10 mouse cellular contexts compared by ENCODE assay signal in the genomic region with DNA sequence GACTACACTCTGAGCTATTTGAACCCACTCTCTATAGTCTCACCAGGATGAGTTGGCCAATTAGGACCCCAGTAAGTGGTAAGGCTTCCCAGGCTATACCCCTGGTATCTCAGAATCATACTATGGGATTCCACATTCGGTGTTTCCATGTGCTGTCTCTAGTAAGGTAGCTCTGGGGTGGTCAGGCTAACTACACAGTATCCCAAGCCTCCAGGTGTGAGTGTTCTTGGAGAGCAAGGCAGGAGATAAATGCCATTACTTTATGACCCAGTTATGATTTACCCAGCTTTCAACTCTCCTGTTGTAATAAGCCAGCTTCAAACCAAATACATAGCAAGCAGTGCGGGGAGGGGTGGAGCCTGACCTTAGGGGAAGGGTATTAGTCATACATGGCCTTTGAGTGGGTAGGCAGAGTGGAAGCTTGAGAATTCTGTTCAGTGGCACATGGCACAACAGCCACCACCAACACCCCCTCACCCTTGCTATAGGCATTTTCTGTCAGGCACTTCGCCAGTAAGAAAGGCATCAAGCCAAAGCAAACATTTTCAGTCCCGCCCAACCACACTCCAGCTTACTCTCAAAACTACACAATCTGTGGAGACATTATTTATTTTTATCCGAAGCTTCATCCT.
DNase-seq lines count a peak whose midpoint lies in the region; ATAC-seq lines count a peak whose summit lies in the region.
"Had no signal": no experiment of that assay in that cellular context is flagged by ENCODE, and none has a peak within 500 bp of the region (broad histone marks: within the 10 kb centered on the region; RNA-seq: fewer than 3 reads in every experiment).

No protein-coding gene starts in this region.

- H3K4me1 ChIP-seq in kidney, embryonic 14.5 days (ENCODE audit: control insufficient read depth, insufficient read depth, low read length) = 0 out of 2 replicates have a peak, but pooled peaks cover 8% of the 10 kb centered on the region
- H3K4me1 ChIP-seq in midbrain, embryonic 14.5 days (ENCODE audit: control insufficient read depth, insufficient read depth, low read length) = no peaks in the 10 kb centered on the region

- no peak overlapping the region for H3K9ac ChIP-seq in kidney, embryonic 14.5 days (ENCODE audit: low read depth, low read length)
- H3K9ac ChIP-seq in midbrain, embryonic 14.5 days (replicated peaks; ENCODE audit: low read length) = no peak overlapping the region

- WGBS in kidney, embryonic 14.5 days = 67% methylated on average over 5 of the region's 5 CpGs
- WGBS in midbrain, embryonic 14.5 days = 80% methylated on average over 5 of the region's 5 CpGs

- H3K27ac ChIP-seq in kidney, embryonic 14.5 days (ENCODE audit: low read depth, low read length) = no peak overlapping the region
- no peak overlapping the region for H3K27ac ChIP-seq in midbrain, embryonic 14.5 days (replicated peaks; ENCODE audit: low read depth, low read length)

- no peak overlapping the region for H3K4me3 ChIP-seq in kidney, embryonic 14.5 days (ENCODE audit: low read length)
- no peak overlapping the region for H3K4me3 ChIP-seq in midbrain, embryonic 14.5 days (replicated peaks; ENCODE audit: low read depth, low read length)
- H3K4me3 ChIP-seq: myocyte had no signal

- no peaks in the 10 kb centered on the region for H3K9me3 ChIP-seq in kidney, embryonic 14.5 days (ENCODE audit: control insufficient read depth, low read length)
- no peaks in the 10 kb centered on the region for H3K9me3 ChIP-seq in midbrain, embryonic 14.5 days (ENCODE audit: control insufficient read depth, low read length)

- peak; percentile 66 for ATAC-seq in kidney, embryonic 14.5 days (ENCODE audit: low FRiP score, low TSS enrichment)
- no peak for ATAC-seq in midbrain, embryonic 14.5 days (ENCODE audit: low FRiP score, low TSS enrichment)
- ATAC-seq: Patski had no signal

- no peak overlapping the region for H3K4me2 ChIP-seq in kidney, embryonic 14.5 days (replicated peaks; ENCODE audit: low read depth, low read length)
- no peak overlapping the region for H3K4me2 ChIP-seq in midbrain, embryonic 14.5 days (ENCODE audit: low read length)

- H3K27me3 ChIP-seq in kidney, embryonic 14.5 days (ENCODE audit: control insufficient read depth, insufficient read depth, low read length) = no peaks in the 10 kb centered on the region
- H3K27me3 ChIP-seq in midbrain, embryonic 14.5 days (ENCODE audit: control insufficient read depth, insufficient read depth, low read length) = no peaks in the 10 kb centered on the region
- H3K27me3 ChIP-seq: Patski had no signal

- no peaks in the 10 kb centered on the region for H3K36me3 ChIP-seq in kidney, embryonic 14.5 days (ENCODE audit: control insufficient read depth, insufficient read depth, low read length)
- no peaks in the 10 kb centered on the region for H3K36me3 ChIP-seq in midbrain, embryonic 14.5 days (ENCODE audit: control insufficient read depth, insufficient read depth, low read length)

- DNase-seq in kidney, adult 18-20 months = no peak
- peak; percentile 68 for DNase-seq in fat pad, adult 2 months (ENCODE audit: extremely low read depth, low read depth, low spot score)
- peak; percentile 11 for DNase-seq in layer of hippocampus, adult 9-11 months
- DNase-seq in right cerebral cortex, postnatal 14 days = peak; percentile 30
- DNase-seq in B cell, adult 2 months = no peak
- no peak for DNase-seq in spleen, postnatal 10 days (ENCODE audit: low spot score in 2 of 2)
- no peak for DNase-seq in midbrain, embryonic 14.5 days

Comparison
In these comparisons a context has a peak if more than half of its experiments do, and no peak if none do; other contexts are left out.
1. DNase-seq: peak in fat pad, adult 2 months (single experiment), layer of hippocampus, adult 9-11 months (single experiment) and right cerebral cortex, postnatal 14 days (single experiment); none in kidney, adult 18-20 months (single experiment), B cell, adult 2 months (0 of 2), spleen, postnatal 10 days (0 of 2) and midbrain, embryonic 14.5 days (single experiment).